Mouse (Mus musculus) neural tube, embryonic 11.5 days (tissue): ENCODE measurements at regions not wholly inside any gene's neighbourhood (a gene's known extent, or its start where the extent isn't known, plus 50 kb on each side); places are given as distances from the start of the nearest gene placed in this dataset.
A peak's percentile ranks its signal among the peaks of the same experiment; 100 is the strongest.

Experiments used
- ATAC-seq: fragments of 200-750 bp; cut with Nextera tagmentation; 2 replicates; pipeline ENCODE4 v1.8.0; 2017; ENCODE audit warnings: moderate number of reproducible peaks, mild to moderate bottlenecking, moderate TSS enrichment, moderate library complexity; ENCODE audit not compliant: insufficient read depth, low FRiP score, low TSS enrichment
- DNase-seq: peaks from one replicate; pipeline ENCODE4 v3.0.0-alpha.2; 2015; ENCODE audit warnings: low spot score
- H3K27ac ChIP-seq: fragments of 300-500 bp; sonication (generic); 2 replicates; pipeline ENCODE4 v1.5.1; 2014; ENCODE audit warnings: low read depth, mild to moderate bottlenecking, low read length
- H3K27me3 ChIP-seq: fragments of 300-500 bp; sonication (generic); 2 replicates; pipeline ENCODE4 v1.6.1; 2014; ENCODE audit warnings: mild to moderate bottlenecking, low read length, mixed read lengths; ENCODE audit not compliant: control insufficient read depth, insufficient read depth
- H3K36me3 ChIP-seq: fragments of 300-500 bp; sonication (generic); 2 replicates; pipeline ENCODE4 v1.6.1; 2014; ENCODE audit warnings: mild to moderate bottlenecking, low read length, moderate library complexity, mixed read lengths; ENCODE audit not compliant: control insufficient read depth, insufficient read depth
- H3K4me1 ChIP-seq: fragments of 300-500 bp; sonication (generic); 2 replicates; pipeline ENCODE4 v1.6.1; 2014; ENCODE audit warnings: low read length, mixed read lengths; ENCODE audit not compliant: control insufficient read depth, insufficient read depth
- H3K4me2 ChIP-seq: fragments of 300-500 bp; sonication (generic); 2 replicates; pipeline ENCODE4 v1.6.1; 2014; ENCODE audit warnings: low read depth, mild to moderate bottlenecking, moderate library complexity
- H3K4me3 ChIP-seq: fragments of 300-500 bp; sonication (generic); 2 replicates; pipeline ENCODE4 v1.5.1; 2014; ENCODE audit warnings: low read depth, low read length
- H3K9ac ChIP-seq: fragments of 300-500 bp; sonication (generic); 2 replicates; pipeline ENCODE4 v1.6.1; 2014; ENCODE audit warnings: mild to moderate bottlenecking, low read length
- H3K9me3 ChIP-seq: fragments of 300-500 bp; sonication (generic); 2 replicates; pipeline ENCODE4 v1.6.1; 2016; ENCODE audit warnings: low read length; ENCODE audit not compliant: control insufficient read depth
- WGBS: fragments of 180-500 bp; shearing (Covaris S2); extraction: QIAGEN DNeasy Blood & Tissue Kit; methylation state at CpG from one replicate; pipeline ENCODE4 v1.1.7; 2014; 5-methylcytosine and 5-hydroxymethylcytosine counted together

GRCm38 (mm10) chr12:109910966-109911495, 310.9 kb upstream of the Rtl1 start:
- 39% methylated on average over 9 of the region's 9 CpGs for WGBS
- no peaks in the 10 kb centered on the region for H3K27me3 ChIP-seq
- H3K27ac ChIP-seq = no peak overlapping the region
- H3K9ac ChIP-seq = no peak overlapping the region
- no peaks in the 10 kb centered on the region for H3K36me3 ChIP-seq
- H3K4me2 ChIP-seq = no peak overlapping the region
- H3K9me3 ChIP-seq = no peaks in the 10 kb centered on the region
- DNase-seq (peak; percentile 37), ATAC-seq (no peak)
- no peaks in the 10 kb centered on the region; the same call in 1 of the 2 replicates for H3K4me1 ChIP-seq
- no peak overlapping the region for H3K4me3 ChIP-seq

- 67% methylated on average over 9 of the region's 9 CpGs for WGBS
- ATAC-seq = no peak
- no peaks in the 10 kb centered on the region for H3K9me3 ChIP-seq
- no peaks in the 10 kb centered on the region for H3K27me3 ChIP-seq
- H3K36me3 ChIP-seq = no peaks in the 10 kb centered on the region
- no peak overlapping the region for H3K4me3 ChIP-seq
- H3K9ac ChIP-seq = no peak overlapping the region
- no peak for DNase-seq
- H3K4me2 ChIP-seq = no peak overlapping the region
- no peaks in the 10 kb centered on the region; the same call in 1 of the 2 replicates for H3K4me1 ChIP-seq
- H3K27ac ChIP-seq = no peak overlapping the region
Observed at GRCm38 (mm10) chr12:109911506-109911905, 311.4 kb upstream of the Rtl1 start.

GRCm38 (mm10) chr12:109917761-109918160, 317.6 kb upstream of the Rtl1 start:
- Histone ChIP-seq H3K4me3 (no peak overlapping the region), H3K4me2 (no peak overlapping the region), H3K9ac (no peak overlapping the region), H3K9me3 (no peaks in the 10 kb centered on the region), H3K4me1 (no peaks in the 10 kb centered on the region), H3K27me3 (no peaks in the 10 kb centered on the region), H3K27ac (no peak overlapping the region), H3K36me3 (no peaks in the 10 kb centered on the region)
- WGBS = 80% methylated on average over 6 of the region's 6 CpGs
- ATAC-seq = no peak
- no peak for DNase-seq

GRCm38 (mm10) chr12:109918901-109919300, 318.8 kb upstream of the Rtl1 start:
- WGBS = 59% methylated on average over 8 of the region's 8 CpGs
- no peaks in the 10 kb centered on the region for H3K4me1 ChIP-seq

GRCm38 (mm10) chr12:109922111-109922510, 322.0 kb upstream of the Rtl1 start:
- no peaks in the 10 kb centered on the region for H3K9me3 ChIP-seq
- no peak overlapping the region for H3K4me3 ChIP-seq
- DNase-seq (peak; percentile 8), ATAC-seq (no peak)
- no peak overlapping the region for H3K27ac ChIP-seq
- no peaks in the 10 kb centered on the region for H3K4me1 ChIP-seq
- no peaks in the 10 kb centered on the region for H3K27me3 ChIP-seq
- no peaks in the 10 kb centered on the region for H3K36me3 ChIP-seq
- no peak overlapping the region for H3K4me2 ChIP-seq
- 74% methylated on average over 10 of the region's 10 CpGs for WGBS
- H3K9ac ChIP-seq = no peak overlapping the region

More at GRCm38 (mm10) chr12:109918901-109919300, 318.8 kb upstream of the Rtl1 start:
- Histone ChIP-seq H3K4me3 (no peak overlapping the region), H3K9me3 (no peaks in the 10 kb centered on the region), H3K27me3 (no peaks in the 10 kb centered on the region), H3K9ac (no peak overlapping the region), H3K36me3 (no peaks in the 10 kb centered on the region), H3K27ac (no peak overlapping the region), H3K4me2 (no peak overlapping the region)
- ATAC-seq = no peak
- DNase-seq = peak; percentile 6

GRCm38 (mm10) chr12:109925866-109926265, 325.7 kb upstream of the Rtl1 start:
- H3K9me3 ChIP-seq = no peaks in the 10 kb centered on the region
- ATAC-seq (no peak), DNase-seq (peak; percentile 3)
- 90% methylated on average over 6 of the region's 6 CpGs for WGBS
- no peaks in the 10 kb centered on the region for H3K27me3 ChIP-seq
- H3K9ac ChIP-seq = no peak overlapping the region
- no peaks in the 10 kb centered on the region for H3K4me1 ChIP-seq
- H3K4me3 ChIP-seq = no peak overlapping the region
- H3K27ac ChIP-seq = no peak overlapping the region
- H3K4me2 ChIP-seq = no peak overlapping the region
- H3K36me3 ChIP-seq = no peaks in the 10 kb centered on the region

GRCm38 (mm10) chr12:109926643-109927042, 326.5 kb upstream of the Rtl1 start:
- Histone ChIP-seq H3K9me3 (no peaks in the 10 kb centered on the region), H3K36me3 (no peaks in the 10 kb centered on the region), H3K4me2 (no peak overlapping the region), H3K27me3 (no peaks in the 10 kb centered on the region), H3K27ac (no peak overlapping the region), H3K4me1 (no peaks in the 10 kb centered on the region), H3K9ac (no peak overlapping the region), H3K4me3 (no peak overlapping the region)
- DNase-seq (no peak), ATAC-seq (no peak)
- WGBS = 57% methylated on average over 12 of the region's 12 CpGs

GRCm38 (mm10) chr12:109946179-109946578, 332.7 kb upstream of the Dio3 start:
- ATAC-seq (no peak), DNase-seq (no peak)
- 87% methylated on average over 3 of the region's 3 CpGs for WGBS
- Histone ChIP-seq H3K27ac (no peak overlapping the region), H3K4me3 (no peak overlapping the region), H3K9ac (no peak overlapping the region), H3K9me3 (no peaks in the 10 kb centered on the region), H3K27me3 (no peaks in the 10 kb centered on the region), H3K4me2 (no peak overlapping the region), H3K36me3 (no peaks in the 10 kb centered on the region), H3K4me1 (peaks cover 16% of the 10 kb centered on the region)

- DNase-seq (no peak), ATAC-seq (no peak)
- H3K27me3 ChIP-seq = no peaks in the 10 kb centered on the region
- H3K36me3 ChIP-seq = no peaks in the 10 kb centered on the region
- no peaks in the 10 kb centered on the region for H3K9me3 ChIP-seq
- H3K9ac ChIP-seq = no peak overlapping the region
- 14% methylated on average over 1 of the region's 1 CpGs for whole genome bisulfite sequencing
- no peak overlapping the region for H3K4me3 ChIP-seq
- H3K4me2 ChIP-seq = no peak overlapping the region
- peaks cover 16% of the 10 kb centered on the region for H3K4me1 ChIP-seq
- no peak overlapping the region for H3K27ac ChIP-seq
Observed at GRCm38 (mm10) chr12:109946936-109947335, 331.9 kb upstream of the Dio3 start.
